Mouse (Mus musculus): ENCODE measurements around the gene Trit1.
A peak's percentile ranks its signal among the peaks of the same experiment; 100 is the strongest.
"Not testable (repeated sequence)": the region's sequence is repeated elsewhere in the genome, so short reads cannot be mapped to it uniquely, and the experiment has no call there.

The Trit1 gene

DNA sequence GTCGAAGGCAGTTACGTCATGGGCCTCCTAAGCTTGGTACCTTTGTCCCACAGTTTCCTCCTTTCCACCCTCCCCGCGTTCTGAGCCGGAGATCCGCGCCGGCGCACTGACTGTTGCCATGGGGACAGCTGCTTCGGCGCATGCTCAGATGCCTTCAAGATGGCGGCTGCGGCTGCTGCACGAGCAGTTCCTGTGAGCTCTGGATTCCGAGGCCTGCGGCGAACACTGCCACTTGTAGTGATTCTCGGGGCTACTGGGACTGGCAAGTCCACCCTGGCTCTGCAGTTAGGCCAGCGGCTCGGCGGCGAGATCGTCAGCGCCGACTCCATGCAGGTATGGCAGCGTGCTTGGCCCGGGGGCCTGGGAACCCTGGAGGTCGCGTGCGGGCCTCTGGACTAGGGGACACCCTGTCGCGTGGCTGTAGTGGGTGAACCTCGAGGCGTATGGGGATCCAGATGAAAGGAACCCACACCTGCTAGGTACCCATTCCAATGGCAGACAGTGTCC is at the start of gene Trit1:
Gene Trit1, plus strand, starts transcription at position 147 of the 507 bp plus-strand sequence.
- peak; percentile 90 to 92 for DNase-seq (ENCODE audit: low spot score in 2 of 2)

DNA sequence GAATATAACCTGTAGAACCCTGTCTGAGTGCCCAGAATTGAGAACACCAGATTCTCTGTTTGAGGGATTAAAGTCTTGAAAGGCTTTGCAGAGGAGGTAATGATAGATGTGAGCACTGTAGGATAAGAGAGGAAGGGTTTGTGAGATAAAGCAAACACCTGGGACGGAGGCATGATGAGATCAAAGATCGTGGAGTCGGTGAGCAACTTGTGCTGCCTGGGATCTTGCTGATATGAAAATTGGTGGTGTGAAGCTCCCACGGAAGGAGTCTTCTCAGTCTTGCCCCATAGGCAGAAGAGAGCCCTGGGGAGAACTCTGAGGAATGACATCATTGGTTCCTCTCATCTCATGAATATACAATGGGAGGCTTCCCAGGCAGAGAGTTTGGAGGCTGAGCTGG is 48.3 kb upstream of the Trit1 start:
- no peak for DNase-seq (ENCODE audit: low spot score in 2 of 2)

DNA sequence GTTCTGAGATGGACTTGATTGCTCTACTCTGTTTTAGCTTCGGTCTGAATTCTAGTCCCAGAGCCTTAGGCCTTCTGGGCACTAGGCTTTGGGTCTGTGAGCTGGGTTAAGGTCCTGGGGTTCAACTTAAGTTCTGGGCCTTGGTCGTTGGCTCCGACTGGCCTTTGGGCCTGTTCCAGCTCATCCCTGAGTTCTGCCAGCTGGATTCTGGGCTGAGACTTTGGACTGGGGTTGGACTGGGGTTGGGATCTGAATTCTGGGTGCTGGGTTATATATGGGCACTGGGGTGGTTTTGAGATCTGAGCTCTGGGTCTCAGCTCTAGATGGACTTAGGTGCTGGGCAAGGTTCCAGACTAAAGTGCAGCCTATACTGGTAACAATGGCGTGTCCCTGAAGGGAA is 45.2 kb upstream of the Trit1 start:
- no peak for DNase-seq (ENCODE audit: low spot score in 2 of 2)

DNA sequence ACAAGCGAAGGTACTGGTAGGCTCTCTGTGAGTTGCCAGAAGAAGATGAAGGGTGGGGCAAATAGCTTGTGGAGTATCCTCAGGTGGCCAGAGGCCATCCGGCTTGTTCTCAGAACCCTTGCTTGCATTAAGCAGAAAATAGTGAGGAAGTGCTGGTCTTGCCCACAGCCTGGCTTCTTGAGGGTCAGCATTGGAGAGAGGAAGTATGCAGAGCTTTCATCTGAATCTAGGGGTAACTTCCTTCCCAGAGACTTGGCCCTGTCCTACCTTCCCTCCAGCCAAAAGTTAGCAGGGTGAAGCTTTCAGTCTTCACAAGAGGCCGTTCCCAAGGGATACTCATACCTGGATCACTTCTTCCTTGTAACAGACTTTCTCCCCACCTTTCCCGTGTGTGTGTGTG is 44.8 kb upstream of the Trit1 start:
- DNase-seq (ENCODE audit: low spot score in 2 of 2): no peak

DNA sequence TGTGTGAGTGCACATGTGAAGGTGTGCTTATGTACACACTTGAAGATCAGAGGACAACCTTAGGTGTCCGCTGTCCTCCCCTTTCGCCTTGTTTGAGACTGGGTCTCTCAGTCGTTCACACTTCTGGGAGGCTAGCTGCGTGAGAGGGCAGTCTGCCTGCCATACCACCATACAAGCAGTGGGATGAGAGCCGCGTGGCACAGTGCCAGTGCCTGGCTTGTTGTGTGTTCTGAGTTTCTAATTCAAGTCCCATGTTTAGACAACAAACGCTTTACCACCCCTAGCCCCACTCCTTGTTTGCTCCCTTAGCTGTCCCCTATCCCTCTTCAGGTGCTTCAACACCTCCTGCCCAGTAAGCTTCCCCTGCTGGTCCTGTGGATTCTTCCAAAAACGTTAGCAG is 44.3 kb upstream of the Trit1 start:
- DNase-seq (ENCODE audit: low spot score in 2 of 2): no peak

DNA sequence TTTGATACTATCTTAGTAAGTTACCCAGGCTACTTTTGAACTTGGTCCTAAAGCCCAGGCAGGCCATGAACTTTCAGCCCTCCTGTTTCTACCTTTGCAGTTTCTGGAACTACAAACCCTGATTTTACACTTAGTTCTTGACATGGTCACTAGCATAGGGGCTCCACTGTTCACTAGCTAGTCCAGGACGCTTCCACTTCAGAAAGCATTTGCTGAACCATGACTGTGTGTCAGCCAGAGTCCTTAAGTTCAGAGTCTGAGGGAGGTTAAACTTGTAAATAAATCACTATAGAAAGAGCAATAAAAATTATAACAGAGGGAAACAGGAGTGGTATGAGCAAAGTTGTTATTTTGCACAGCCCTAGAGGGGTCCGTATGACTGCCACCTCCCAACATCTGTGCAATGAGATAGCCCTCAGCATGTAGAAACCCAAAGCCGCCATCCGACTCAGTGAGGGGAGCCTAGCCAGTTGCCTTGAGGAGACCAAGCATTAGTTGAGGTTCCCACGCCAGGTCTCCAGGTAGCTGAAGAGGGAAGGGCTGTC is 41.3 kb upstream of the Trit1 start:
- no peak for DNase-seq (ENCODE audit: low spot score in 2 of 2)

DNA sequence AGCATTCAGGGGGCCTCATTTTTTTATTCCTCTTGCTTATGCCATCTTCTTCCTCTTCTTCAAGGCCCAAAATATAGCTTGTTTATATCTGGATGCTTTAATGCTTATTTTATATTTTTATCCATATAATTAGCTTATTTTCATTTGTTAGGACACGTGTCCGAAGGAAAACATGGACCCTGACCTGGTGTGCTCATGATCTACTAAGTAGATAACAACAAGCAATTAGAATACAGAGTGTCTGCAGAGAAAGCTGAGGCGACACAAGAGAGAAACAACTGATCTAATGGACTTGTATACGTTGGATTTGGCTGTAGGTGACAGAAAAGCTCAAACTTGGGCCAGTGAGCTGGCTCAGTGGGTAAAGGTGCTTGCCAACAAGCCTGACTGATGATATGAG is 39.5 kb upstream of the Trit1 start:
- DNase-seq (ENCODE audit: low spot score in 2 of 2): no peak

DNA sequence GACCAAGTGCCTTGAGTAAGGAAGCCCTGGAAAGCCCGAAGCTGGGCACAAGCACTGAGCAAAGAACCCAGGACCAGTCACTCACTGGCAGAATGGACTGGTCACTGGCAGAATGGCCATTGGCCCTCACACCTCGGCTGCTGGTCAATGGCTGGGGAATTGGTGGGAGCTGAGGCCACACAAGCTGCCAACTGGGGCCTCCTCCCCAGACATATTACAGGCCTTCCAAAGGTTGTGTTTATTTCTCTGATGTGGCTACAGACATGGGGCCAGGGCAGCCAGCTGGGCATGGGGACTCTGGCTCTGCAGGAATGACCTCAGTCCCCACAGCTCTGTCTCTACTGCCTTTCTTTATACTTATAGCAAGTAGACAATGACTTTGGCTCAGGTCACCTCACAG is 37.5 kb upstream of the Trit1 start:
- no peak for DNase-seq (ENCODE audit: low spot score in 2 of 2)

DNA sequence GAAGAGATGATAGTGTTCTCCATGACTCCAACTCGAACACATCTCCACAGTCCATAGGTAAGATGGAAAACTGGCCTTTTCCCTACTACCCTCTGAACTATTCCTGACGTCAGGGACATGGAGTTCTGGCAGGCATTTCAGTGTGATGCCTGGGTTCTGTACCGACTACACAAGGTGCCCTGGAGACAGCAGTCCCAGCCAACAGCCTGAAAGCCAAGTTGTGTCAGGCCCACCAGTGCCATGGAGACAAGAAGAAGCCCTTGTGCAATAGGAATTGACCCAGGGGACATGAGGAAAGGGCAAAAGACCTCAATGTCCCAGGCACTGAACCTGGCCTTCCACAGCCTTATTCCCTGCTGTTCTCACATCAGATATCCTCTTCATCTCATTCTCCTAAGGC is 36.6 kb upstream of the Trit1 start:
- DNase-seq (ENCODE audit: low spot score in 2 of 2): no peak

DNA sequence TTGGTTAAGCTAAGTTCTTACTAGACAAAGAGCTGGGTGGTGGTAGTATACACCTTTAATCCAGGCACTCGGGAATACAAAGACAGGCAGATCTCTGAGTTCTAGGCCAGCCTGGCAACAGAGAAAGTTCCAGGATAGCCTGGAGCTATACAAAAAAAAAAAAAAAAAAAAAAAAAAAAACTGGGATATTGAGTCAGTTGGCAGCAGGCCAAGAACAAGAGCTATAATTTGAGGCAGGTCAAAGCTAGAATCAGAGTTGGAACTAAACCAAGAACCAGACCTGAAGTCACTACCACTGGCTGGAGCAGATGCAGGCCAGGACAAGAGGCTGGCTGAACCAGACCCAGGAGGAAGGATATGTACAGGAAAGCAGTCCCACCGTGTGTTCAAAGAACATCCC is 35.7 kb upstream of the Trit1 start:
- DNase-seq (ENCODE audit: low spot score in 2 of 2): no peak

DNA sequence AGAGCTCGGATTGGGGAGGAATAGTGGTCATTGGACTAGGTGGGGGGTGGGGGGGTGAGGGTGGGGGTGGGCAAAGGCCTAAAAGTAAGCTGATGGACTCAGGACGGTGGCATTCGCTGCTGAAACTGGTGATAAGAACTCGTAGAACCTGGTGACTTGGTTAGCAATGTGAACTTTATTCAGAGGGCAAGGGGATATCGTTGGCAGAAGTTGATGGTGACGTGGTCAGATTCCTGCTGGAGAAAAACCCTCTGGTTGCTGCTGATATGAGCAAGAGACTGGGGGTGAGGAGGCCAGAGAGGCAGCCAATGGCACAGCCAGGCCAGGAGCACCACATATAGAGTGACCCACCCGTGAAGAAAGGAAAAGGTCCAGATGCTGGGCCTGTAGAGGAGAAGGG is 35.2 kb upstream of the Trit1 start:
- DNase-seq (ENCODE audit: low spot score in 2 of 2): no peak

DNA sequence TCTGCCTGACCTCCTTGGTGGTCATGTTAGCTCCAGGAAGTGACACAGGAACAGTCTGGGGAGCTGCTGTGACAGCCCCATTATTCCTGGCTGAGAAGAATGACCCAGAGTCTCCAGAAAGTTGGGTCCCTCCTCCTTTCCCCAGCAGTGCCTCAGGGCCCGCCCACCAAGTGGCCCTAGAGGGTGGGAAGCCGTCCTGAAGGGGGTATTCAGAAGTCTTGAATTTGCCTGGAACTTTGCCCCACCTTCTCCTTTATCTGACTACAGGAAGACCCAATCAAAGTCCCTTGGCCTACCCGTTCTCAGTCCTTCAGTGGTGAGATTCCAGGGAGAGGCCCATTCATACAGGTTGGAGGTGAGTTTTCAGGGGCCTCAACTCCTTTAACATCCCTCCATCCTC is 34.5 kb upstream of the Trit1 start:
- no peak for DNase-seq (ENCODE audit: low spot score in 2 of 2)

DNA sequence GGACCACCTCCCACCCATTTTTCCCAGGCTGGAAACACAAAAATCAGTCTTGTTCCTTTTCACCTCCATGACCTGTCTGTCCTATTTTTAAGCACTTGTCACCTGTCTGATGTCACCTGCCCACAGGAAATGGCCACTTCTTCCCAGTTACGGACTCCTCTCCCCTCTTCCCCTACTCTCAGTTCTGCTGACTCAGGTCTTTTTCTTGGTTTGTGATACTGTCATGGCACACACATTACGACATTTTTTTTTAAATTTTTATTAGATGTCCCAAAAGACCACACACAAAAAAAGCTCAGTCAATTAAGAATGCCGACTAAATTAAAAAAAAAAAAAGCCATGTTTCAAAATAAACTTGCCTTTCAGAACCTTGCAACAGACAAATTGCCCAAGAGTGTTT is 33.9 kb upstream of the Trit1 start:
- DNase-seq (ENCODE audit: low spot score in 2 of 2): no peak

DNA sequence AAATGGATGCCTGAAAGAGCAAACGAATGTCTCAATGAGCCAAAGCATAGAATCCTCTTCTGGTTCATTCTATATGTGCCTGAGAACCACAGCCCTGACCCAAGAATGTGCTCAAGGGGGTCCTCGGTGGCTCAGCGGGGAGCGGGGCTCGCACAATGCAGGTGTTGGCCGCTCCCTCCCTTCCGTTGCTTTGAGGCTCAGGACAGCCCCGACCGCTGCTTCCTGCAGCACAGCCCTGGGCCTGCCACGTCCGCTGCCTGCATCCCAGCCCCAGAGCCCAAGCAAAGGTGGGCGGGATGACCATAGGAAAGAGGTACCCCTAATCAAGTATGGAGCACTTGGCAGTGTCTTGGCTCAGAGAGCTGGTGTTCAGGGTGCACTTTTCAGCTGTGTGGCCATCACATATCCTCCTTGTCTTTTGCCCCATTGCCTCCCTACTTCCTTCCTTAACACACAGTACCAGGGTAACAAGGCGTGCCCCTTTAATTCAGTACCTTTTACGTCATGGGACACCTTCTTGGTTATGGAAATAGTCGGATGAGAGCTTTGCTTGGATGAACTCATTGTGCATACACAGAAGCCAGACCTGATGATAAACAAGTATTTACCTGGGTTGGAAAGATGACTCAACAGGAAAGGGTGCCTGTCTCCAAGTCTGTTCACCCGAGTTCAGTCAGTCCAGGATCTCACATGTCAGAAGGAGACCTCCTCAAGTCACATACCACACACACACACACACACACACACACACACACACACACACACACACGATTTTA is 32.7 kb upstream of the Trit1 start:
- no peak for DNase-seq (ENCODE audit: low spot score in 2 of 2)

DNA sequence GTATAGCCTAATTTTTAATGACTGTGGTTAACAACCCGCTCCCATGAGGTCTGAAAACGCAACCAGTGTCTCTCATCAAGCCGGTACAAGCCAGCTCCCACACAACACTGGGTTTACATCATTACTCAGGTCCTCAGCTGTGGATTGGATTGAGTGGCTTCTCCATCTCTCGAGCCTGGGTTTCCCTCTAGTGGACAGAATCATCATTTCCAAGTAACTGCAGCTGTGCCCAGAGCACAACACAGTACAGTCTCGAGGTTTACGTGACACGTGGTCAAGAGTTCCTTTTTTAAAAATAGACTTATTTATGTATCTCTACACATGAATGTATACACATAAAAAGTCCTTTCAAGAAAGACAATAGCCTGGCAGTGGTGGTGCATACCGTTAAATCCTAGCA is 31.3 kb upstream of the Trit1 start:
- DNase-seq (ENCODE audit: low spot score in 2 of 2): peak; percentile 61 to 69

DNA sequence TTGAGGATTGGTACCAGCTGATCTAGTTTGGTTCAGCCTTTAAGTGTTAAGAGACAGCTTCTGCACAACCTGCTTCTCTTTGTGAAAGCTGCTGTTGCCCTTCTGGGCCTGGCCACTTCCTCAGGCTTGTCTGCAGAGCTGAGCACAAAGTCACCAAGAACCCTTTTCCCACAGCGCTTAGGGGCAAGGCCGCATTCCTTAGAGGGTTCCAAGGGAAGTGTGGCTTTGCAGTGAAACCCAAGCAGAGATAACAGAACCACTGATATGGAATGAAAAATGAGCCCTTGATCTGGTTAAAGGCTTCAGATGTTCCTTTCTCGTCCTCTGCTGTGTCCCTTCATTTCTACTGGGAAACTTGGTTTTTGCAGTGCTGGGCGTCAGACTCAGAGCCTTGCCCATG is 29.0 kb upstream of the Trit1 start:
- no peak for DNase-seq (ENCODE audit: low spot score in 2 of 2)

DNA sequence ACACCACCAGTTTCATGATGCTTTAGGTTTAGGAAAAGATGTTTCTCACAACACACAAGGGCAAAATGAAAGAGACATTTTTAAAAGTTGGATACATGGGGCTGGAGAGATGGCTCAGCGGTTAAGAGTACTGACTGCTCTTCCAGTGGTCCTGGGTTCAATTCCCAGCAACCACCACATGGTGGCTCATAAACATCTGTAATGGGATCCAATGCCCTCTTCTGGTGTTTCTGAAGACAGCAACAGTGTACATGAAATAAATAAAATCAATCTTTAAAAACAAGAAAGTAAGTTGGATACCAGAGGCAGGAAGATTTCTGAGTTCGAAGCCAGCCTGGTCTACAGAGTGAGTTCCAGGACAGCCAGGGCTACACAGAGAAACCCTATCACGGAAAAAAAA is 28.4 kb upstream of the Trit1 start:
- DNase-seq (ENCODE audit: low spot score in 2 of 2): not testable (repeated sequence)

DNA sequence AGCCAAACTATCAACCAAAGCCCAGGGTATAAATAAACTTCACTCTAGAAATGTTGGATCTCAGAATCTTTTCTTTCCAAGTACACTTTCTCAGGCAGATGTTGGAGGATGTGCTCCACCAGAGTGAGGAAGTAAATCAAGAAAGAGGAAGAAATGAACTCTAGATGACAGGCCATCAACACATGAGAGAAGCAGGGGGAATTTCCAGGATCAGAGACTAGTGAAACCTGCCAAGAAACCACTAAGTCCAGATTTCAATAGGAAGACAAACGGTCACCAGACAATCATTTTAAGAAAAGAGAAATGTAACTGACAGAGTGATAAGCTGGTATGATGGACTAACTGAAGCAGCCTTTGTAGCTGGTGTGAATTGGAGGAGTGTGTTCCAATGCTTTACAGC is 25.2 kb upstream of the Trit1 start:
- no peak for DNase-seq (ENCODE audit: low spot score in 2 of 2)

DNA sequence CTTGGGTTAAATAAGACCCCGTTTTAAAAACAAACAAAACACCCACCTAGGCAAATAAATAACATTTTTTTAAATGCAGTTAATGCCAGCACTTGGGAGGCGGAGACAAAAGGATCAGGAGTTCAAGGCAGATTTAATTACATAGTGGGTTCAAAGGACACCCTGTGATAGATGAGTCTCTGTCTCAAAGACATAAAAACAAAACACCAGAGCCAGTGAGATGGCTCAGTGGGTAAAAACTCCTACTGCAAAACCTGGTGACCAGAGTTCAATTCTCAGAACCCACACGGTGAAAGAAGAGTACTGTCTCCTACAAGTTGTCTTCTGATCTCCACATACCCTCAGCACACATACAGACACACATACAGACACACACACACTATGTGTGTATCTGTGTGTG is 24.1 kb upstream of the Trit1 start:
- no peak for DNase-seq (ENCODE audit: low spot score in 2 of 2)

DNA sequence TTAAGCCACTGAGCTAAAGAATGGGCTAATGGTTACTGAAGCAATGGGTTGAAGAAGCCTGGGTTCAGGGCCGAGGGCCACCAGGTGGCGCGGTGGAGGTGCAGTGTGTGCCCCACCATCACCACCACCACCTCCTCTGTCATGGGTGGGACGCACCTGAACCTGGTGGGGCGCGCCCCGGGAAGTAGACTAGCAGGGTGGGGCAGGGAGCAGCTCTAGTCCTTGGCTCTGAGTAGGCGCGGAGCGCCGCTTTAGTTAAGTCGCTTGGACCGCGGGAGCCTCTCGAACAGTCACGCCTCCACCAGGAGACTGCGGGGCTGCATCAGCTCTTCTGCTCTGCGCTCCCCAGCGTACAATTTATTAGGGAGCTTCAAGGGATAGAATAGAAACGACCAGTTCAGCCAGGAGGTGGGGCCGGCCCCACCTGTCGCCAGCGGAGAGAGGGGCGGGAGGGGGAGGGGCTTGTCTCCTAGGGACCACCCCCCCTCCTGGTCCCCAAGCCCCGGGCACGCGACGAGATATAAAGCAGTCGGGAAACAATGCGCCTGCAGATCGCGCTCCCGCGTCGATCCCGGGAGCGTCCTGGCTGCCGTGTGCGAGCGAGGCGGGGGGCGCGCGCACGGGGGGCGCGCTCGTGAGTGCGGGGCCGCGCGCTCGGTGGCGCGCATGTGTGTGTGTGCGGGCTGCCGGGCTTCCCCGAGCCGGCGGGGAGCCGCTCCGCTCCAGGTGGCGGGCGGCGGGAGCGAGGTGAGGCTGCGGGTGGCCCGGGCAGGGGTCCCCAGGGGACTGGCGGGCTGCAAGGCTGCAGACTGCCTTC is 20.8 kb upstream of the Trit1 start, which contains the start of gene Mycl:
Gene Mycl, plus strand, starts transcription at position 249 of the 817 bp plus-strand sequence.
- peak; percentile 83 to 86 for DNase-seq (ENCODE audit: low spot score in 2 of 2)

DNA sequence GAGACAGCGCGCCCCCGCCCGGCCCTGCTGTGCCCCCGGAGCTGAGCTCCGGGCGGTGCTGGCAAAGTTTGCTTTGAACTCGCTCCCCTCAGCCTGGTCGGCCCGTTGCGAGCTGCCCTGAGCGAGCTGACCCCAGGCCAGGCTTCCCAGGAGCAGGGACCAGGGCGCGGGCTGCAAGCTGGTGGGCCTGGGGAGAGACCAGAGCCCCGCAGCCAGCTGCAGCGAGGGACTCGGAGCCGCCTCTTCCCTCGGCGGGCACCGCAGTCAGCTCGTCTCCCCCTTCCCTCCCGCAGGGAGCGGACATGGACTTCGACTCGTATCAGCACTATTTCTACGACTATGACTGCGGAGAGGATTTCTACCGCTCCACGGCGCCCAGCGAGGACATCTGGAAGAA is 20.2 kb upstream of the Trit1 start:
- DNase-seq (ENCODE audit: low spot score in 2 of 2): no peak

DNA sequence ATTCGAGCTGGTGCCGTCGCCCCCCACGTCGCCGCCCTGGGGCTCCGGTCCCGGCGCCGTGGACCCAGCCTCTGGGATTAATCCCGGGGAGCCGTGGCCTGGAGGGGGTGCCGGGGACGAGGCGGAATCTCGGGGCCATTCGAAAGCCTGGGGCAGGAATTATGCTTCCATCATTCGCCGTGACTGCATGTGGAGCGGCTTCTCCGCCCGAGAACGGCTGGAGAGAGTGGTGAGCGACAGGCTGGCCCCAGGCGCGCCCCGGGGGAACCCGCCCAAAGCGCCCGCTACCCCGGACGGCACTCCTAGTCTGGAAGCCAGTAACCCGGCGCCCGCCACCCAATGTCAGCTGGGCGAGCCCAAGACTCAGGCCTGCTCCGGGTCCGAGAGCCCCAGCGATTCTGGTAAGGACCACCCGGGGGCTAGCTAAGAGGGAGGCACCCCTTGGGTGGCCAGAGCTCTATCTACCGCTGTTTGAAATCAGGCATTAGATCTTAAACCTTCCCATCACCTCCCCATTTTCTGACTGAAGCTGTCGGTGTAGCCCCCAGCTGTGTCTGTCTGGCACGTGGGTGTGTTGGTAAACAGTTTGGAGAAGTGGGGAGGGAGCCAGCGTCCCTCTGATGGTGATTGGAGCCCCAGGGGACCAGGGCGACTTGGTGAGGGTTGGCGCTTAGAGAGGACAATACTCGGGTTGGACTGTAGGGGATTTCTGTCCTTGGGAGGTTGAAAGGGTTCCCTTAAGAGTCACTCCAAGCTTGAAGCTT is 19.6 kb upstream of the Trit1 start:
- no peak for DNase-seq (ENCODE audit: low spot score in 2 of 2)

Data from right cerebral cortex, postnatal 36 days (tissue).